Mouse (Mus musculus) small intestine, adult 2 months (tissue): ENCODE results near the gene BC029722.
A peak's percentile ranks its signal among the peaks of the same experiment; 100 is the strongest.

Source experiments
- CTCF ChIP-seq: fragments of 200-500 bp; IDR thresholded peaks from 2 replicates; pipeline ENCODE4 v1.5.1; 2012; ENCODE audit warnings: low read depth, mild to moderate bottlenecking, control low read depth, inconsistent platforms, low read length, moderate library complexity, mixed read lengths; ENCODE audit not compliant: insufficient replicate concordance, insufficient read length; ENCODE audit errors: extremely low read depth
- POLR2A ChIP-seq: fragments of 200-500 bp; IDR thresholded peaks from 2 replicates; pipeline ENCODE4 v1.6.1; 2012; ENCODE audit warnings: low read depth, mild to moderate bottlenecking, control low read depth, inconsistent platforms, low read length, moderate library complexity

DNA sequence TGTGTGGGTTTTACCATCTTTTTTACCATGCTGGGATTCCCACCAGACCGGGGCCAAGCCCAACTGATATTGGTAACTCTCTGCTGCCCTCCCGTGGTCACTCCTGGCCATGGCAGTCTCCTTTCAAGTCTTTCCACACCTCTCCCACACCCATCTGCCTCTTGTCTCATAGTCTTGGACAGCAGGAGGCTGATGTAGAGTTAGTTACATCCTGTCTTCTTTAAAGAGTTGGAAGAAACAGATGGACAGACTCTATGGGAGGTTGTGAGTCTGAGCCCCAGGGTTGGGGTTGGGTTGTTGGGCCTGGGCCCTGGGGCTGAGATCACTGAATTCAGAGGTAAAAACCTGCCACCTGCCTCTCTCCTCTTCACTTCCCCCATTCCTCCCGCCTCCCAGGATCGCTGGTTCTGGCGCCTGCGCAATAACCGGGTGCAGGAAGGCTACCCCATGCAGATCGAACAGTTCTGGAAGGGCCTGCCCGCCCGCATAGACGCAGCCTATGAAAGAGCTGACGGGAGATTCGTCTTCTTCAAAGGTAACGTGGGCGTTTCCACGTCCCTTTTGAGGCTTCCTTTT is 7.3 kb downstream of the BC029722 start:
- TF ChIP-seq CTCF = peak; percentile 93; the same call in 1 of the 2 replicates
- no peak for TF ChIP-seq POLR2A
